Mouse (Mus musculus): ENCODE measurements at regions not wholly inside any gene's neighbourhood (a gene's known extent, or its start where the extent isn't known, plus 50 kb on each side); places are given as distances from the start of the nearest gene placed in this dataset.

- Histone ChIP-seq H3K4me1 (ENCODE audit: control insufficient read depth, insufficient read depth, low read length) (no peaks in the 10 kb centered on the region), H3K4me3 (replicated peaks; ENCODE audit: low read length) (no peak overlapping the region), H3K9ac (ENCODE audit: low read depth, low read length, severe bottlenecking) (no peak overlapping the region), H3K4me2 (replicated peaks; ENCODE audit: low read depth, low read length, severe bottlenecking) (no peak overlapping the region), H3K9me3 (ENCODE audit: control insufficient read depth, low read length) (no peaks in the 10 kb centered on the region), H3K27me3 (ENCODE audit: control insufficient read depth, insufficient read depth, low read length) (peaks cover 21% of the 10 kb centered on the region), H3K27ac (replicated peaks; ENCODE audit: low read depth, low read length) (no peak overlapping the region), H3K36me3 (ENCODE audit: control insufficient read depth, insufficient read depth, low read length) (no peaks in the 10 kb centered on the region)
- DNase-seq (ENCODE audit: low spot score): no peak
- no peak for ATAC-seq (ENCODE audit: low FRiP score, low read depth)
- no peak for TF ChIP-seq POLR2A (IDR thresholded peaks at IDR 0.05; ENCODE audit: borderline replicate concordance, extremely low read depth, insufficient read depth, insufficient read length)
- WGBS: 53% methylated on average over 8 of the region's 8 CpGs
Measured at GRCm38 (mm10) chr9:87421175-87421574, 165.8 kb upstream of the Cep162 start.

- no peak for TF ChIP-seq POLR2A (IDR thresholded peaks at IDR 0.05; ENCODE audit: borderline replicate concordance, extremely low read depth, insufficient read depth, insufficient read length)
- Histone ChIP-seq H3K4me3 (replicated peaks; ENCODE audit: low read length) (no peak overlapping the region), H3K27me3 (ENCODE audit: control insufficient read depth, insufficient read depth, low read length) (peaks cover 28% of the 10 kb centered on the region), H3K4me1 (ENCODE audit: control insufficient read depth, insufficient read depth, low read length) (no peaks in the 10 kb centered on the region), H3K9me3 (ENCODE audit: control insufficient read depth, low read length) (no peaks in the 10 kb centered on the region), H3K4me2 (replicated peaks; ENCODE audit: low read depth, low read length, severe bottlenecking) (no peak overlapping the region), H3K27ac (replicated peaks; ENCODE audit: low read depth, low read length) (no peak overlapping the region), H3K9ac (ENCODE audit: low read depth, low read length, severe bottlenecking) (no peak overlapping the region), H3K36me3 (ENCODE audit: control insufficient read depth, insufficient read depth, low read length) (no peaks in the 10 kb centered on the region)
- 8% methylated on average over 12 of the region's 12 CpGs for WGBS
- no peak; the same call in 1 of the 2 replicates for ATAC-seq (ENCODE audit: low FRiP score, low read depth)
- no peak for DNase-seq (ENCODE audit: low spot score)
Measured at GRCm38 (mm10) chr9:87419376-87419775, 164.0 kb upstream of the Cep162 start.

GRCm38 (mm10) chr9:87412894-87413293 is 157.6 kb upstream of the Cep162 start:
- ATAC-seq (ENCODE audit: low FRiP score, low read depth) (peak; percentile 42; the same call in 1 of the 2 replicates), DNase-seq (ENCODE audit: low spot score) (no peak)
- TF ChIP-seq POLR2A (IDR thresholded peaks at IDR 0.05; ENCODE audit: borderline replicate concordance, extremely low read depth, insufficient read depth, insufficient read length): no peak
- Histone ChIP-seq H3K9me3 (ENCODE audit: control insufficient read depth, low read length) (no peaks in the 10 kb centered on the region), H3K9ac (ENCODE audit: low read depth, low read length, severe bottlenecking) (no peak overlapping the region), H3K4me2 (replicated peaks; ENCODE audit: low read depth, low read length, severe bottlenecking) (no peak overlapping the region), H3K27me3 (ENCODE audit: control insufficient read depth, insufficient read depth, low read length) (peaks cover 31% of the 10 kb centered on the region), H3K4me1 (ENCODE audit: control insufficient read depth, insufficient read depth, low read length) (peaks cover 10% of the 10 kb centered on the region; the same call in 1 of the 2 replicates), H3K4me3 (replicated peaks; ENCODE audit: low read length) (no peak overlapping the region), H3K27ac (replicated peaks; ENCODE audit: low read depth, low read length) (no peak overlapping the region), H3K36me3 (ENCODE audit: control insufficient read depth, insufficient read depth, low read length) (no peaks in the 10 kb centered on the region)
- WGBS: 29% methylated on average over 9 of the region's 9 CpGs

- ATAC-seq (ENCODE audit: low FRiP score, low read depth) (no peak), DNase-seq (ENCODE audit: low spot score) (no peak)
- Histone ChIP-seq H3K27me3 (ENCODE audit: control insufficient read depth, insufficient read depth, low read length) (peaks cover 33% of the 10 kb centered on the region), H3K4me2 (replicated peaks; ENCODE audit: low read depth, low read length, severe bottlenecking) (no peak overlapping the region), H3K4me3 (replicated peaks; ENCODE audit: low read length) (no peak overlapping the region), H3K27ac (replicated peaks; ENCODE audit: low read depth, low read length) (no peak overlapping the region), H3K9me3 (ENCODE audit: control insufficient read depth, low read length) (no peaks in the 10 kb centered on the region), H3K36me3 (ENCODE audit: control insufficient read depth, insufficient read depth, low read length) (no peaks in the 10 kb centered on the region), H3K9ac (ENCODE audit: low read depth, low read length, severe bottlenecking) (no peak overlapping the region), H3K4me1 (ENCODE audit: control insufficient read depth, insufficient read depth, low read length) (peaks cover 10% of the 10 kb centered on the region; the same call in 1 of the 2 replicates)
- no peak for TF ChIP-seq POLR2A (IDR thresholded peaks at IDR 0.05; ENCODE audit: borderline replicate concordance, extremely low read depth, insufficient read depth, insufficient read length)
- 23% methylated on average over 7 of the region's 7 CpGs for WGBS
Measured at GRCm38 (mm10) chr9:87411044-87411443, 155.7 kb upstream of the Cep162 start.

GRCm38 (mm10) chr9:87409736-87410135 is 154.4 kb upstream of the Cep162 start:
- Histone ChIP-seq H3K27ac (replicated peaks; ENCODE audit: low read depth, low read length) (no peak overlapping the region), H3K4me3 (replicated peaks; ENCODE audit: low read length) (no peak overlapping the region), H3K4me1 (ENCODE audit: control insufficient read depth, insufficient read depth, low read length) (peaks cover 10% of the 10 kb centered on the region; the same call in 1 of the 2 replicates), H3K27me3 (ENCODE audit: control insufficient read depth, insufficient read depth, low read length) (peaks cover 28% of the 10 kb centered on the region), H3K9me3 (ENCODE audit: control insufficient read depth, low read length) (no peaks in the 10 kb centered on the region), H3K36me3 (ENCODE audit: control insufficient read depth, insufficient read depth, low read length) (no peaks in the 10 kb centered on the region), H3K9ac (ENCODE audit: low read depth, low read length, severe bottlenecking) (no peak overlapping the region), H3K4me2 (replicated peaks; ENCODE audit: low read depth, low read length, severe bottlenecking) (no peak overlapping the region)
- TF ChIP-seq POLR2A (IDR thresholded peaks at IDR 0.05; ENCODE audit: borderline replicate concordance, extremely low read depth, insufficient read depth, insufficient read length): no peak
- ATAC-seq (ENCODE audit: low FRiP score, low read depth): no peak
- 82% methylated on average over 3 of the region's 3 CpGs for WGBS
- no peak for DNase-seq (ENCODE audit: low spot score)

- DNase-seq (ENCODE audit: low spot score): no peak
- no peaks in the 10 kb centered on the region for H3K36me3 ChIP-seq (ENCODE audit: control insufficient read depth, insufficient read depth, low read length)
- H3K4me3 ChIP-seq (replicated peaks; ENCODE audit: low read length): no peak overlapping the region
- peaks cover 8% of the 10 kb centered on the region; the same call in 1 of the 2 replicates for H3K4me1 ChIP-seq (ENCODE audit: control insufficient read depth, insufficient read depth, low read length)
- no peak overlapping the region for H3K9ac ChIP-seq (ENCODE audit: low read depth, low read length, severe bottlenecking)
- ATAC-seq (ENCODE audit: low FRiP score, low read depth): no peak
- H3K27me3 ChIP-seq (ENCODE audit: control insufficient read depth, insufficient read depth, low read length): peaks cover 24% of the 10 kb centered on the region
- 33% methylated on average over 8 of the region's 8 CpGs for WGBS
- no peak overlapping the region for H3K4me2 ChIP-seq (replicated peaks; ENCODE audit: low read depth, low read length, severe bottlenecking)
- TF ChIP-seq POLR2A (IDR thresholded peaks at IDR 0.05; ENCODE audit: borderline replicate concordance, extremely low read depth, insufficient read depth, insufficient read length): no peak
- no peak overlapping the region for H3K27ac ChIP-seq (replicated peaks; ENCODE audit: low read depth, low read length)
- no peaks in the 10 kb centered on the region for H3K9me3 ChIP-seq (ENCODE audit: control insufficient read depth, low read length)
Measured at GRCm38 (mm10) chr9:87408805-87409204, 153.5 kb upstream of the Cep162 start.

All from limb, embryonic 14.5 days (tissue).